Mouse (Mus musculus) adrenal gland, postnatal 14 days (tissue): ENCODE data around the gene Abcf3. TPM values are rescaled to one million over a fixed set of nuclear protein-coding genes. Genes with fewer than 3 reads are reported as not detected.

ENCODE experiments used
- microRNA-seq, 2 experiments: library from miRNA; unstranded; fragments of <30 nt; microRNA quantifications; one replicate each; pipeline ENCODE4 v1.2.0; 2021
- total RNA-seq: library from RNA; stranded (reverse); gene quantifications from 2 replicates; pipeline ENCODE4 v1.2.3, GENCODE M21; 2021

The Abcf3 gene
- total RNA-seq, 1 experiment from 2014 or later, result 77.8 TPM

Small RNA genes within 50 kb of the gene (microRNA-seq; reads per million reads assigned to microRNA genes)
- gene Mir1224, result 3.4 to 5.7 reads per million in 2 experiments

Other genes starting within 250 kb of the Abcf3 start
- gene Parl, start 246.2 kb upstream of the Abcf3 start, total RNA-seq, result 122 and 147 TPM in 2 replicates
- 0.34 and 0.70 TPM in 2 replicates for gene Cyp2ab1, start 223.2 kb upstream of the Abcf3 start, total RNA-seq
- gene Abcc5, start 122.2 kb upstream of the Abcf3 start, total RNA-seq, result 48.2 and 50.7 TPM in 2 replicates
- 61.6 and 62.7 TPM in 2 replicates for gene Eif2b5, start 49.8 kb upstream of the Abcf3 start, total RNA-seq
- gene Dvl3, start 31.6 kb upstream of the Abcf3 start, total RNA-seq, result 43.3 and 43.8 TPM in 2 replicates
- gene Ap2m1, start 13.1 kb upstream of the Abcf3 start, total RNA-seq, result 292 and 316 TPM in 2 replicates
- gene Vwa5b2, start 40.9 kb downstream of the Abcf3 start, total RNA-seq, result 1.4 and 2.1 TPM in 2 replicates
- 8.7 and 10.8 TPM in 2 replicates for gene Eef1akmt4, start 63.0 kb downstream of the Abcf3 start, total RNA-seq
- gene Gm49333, start 63.0 kb downstream of the Abcf3 start, total RNA-seq, result not detected in 2 replicates
- 23.0 and 24.2 TPM in 2 replicates for gene Alg3, start 63.2 kb downstream of the Abcf3 start, total RNA-seq
- gene Camk2n2, start 72.7 kb downstream of the Abcf3 start, total RNA-seq, result 31.7 and 50.9 TPM in 2 replicates
- 12.1 and 13.2 TPM in 2 replicates for gene Ece2, start 81.3 kb downstream of the Abcf3 start, total RNA-seq
- gene Psmd2, start 103.1 kb downstream of the Abcf3 start, total RNA-seq, result 220 and 224 TPM in 2 replicates
- gene Eif4g1, start 119.7 kb downstream of the Abcf3 start, total RNA-seq, result 379 and 389 TPM in 2 replicates
- gene Fam131a, start 144.7 kb downstream of the Abcf3 start, total RNA-seq, result 12.5 and 12.6 TPM in 2 replicates
- gene Polr2h, start 169.1 kb downstream of the Abcf3 start, total RNA-seq, result 33.1 and 34.3 TPM in 2 replicates
- gene Clcn2, start 169.2 kb downstream of the Abcf3 start, total RNA-seq, result 19.5 and 26.8 TPM in 2 replicates
- gene Chrd, start 184.6 kb downstream of the Abcf3 start, total RNA-seq, result 5.2 and 5.9 TPM in 2 replicates
- 0.71 and 2.8 TPM in 2 replicates for gene Thpo, start 185.9 kb downstream of the Abcf3 start, total RNA-seq